Mouse (Mus musculus) forebrain, embryonic 12.5 days (tissue): Measurements from ENCODE around the gene Rbfox1. TPM values are rescaled to one million over a fixed set of nuclear protein-coding genes. Genes with fewer than 3 reads are reported as not detected.

Experiments used
- ATAC-seq: fragments of 200-750 bp; cut with Nextera tagmentation; 2 replicates; pipeline ENCODE4 v1.8.0; 2017; ENCODE audit warnings: moderate TSS enrichment; ENCODE audit not compliant: low FRiP score
- H3K27ac ChIP-seq: fragments of 300-500 bp; sonication (generic); 2 replicates; pipeline ENCODE4 v1.5.1; 2016; ENCODE audit warnings: mild to moderate bottlenecking
- H3K27me3 ChIP-seq: fragments of 300-500 bp; sonication (generic); 2 replicates; pipeline ENCODE4 v1.6.1; 2016; ENCODE audit warnings: mild to moderate bottlenecking
- H3K36me3 ChIP-seq: fragments of 300-500 bp; sonication (generic); replicated peaks from 2 replicates; pipeline ENCODE4 v1.6.1; 2016; ENCODE audit warnings: mild to moderate bottlenecking
- H3K4me1 ChIP-seq: fragments of 300-500 bp; sonication (generic); 2 replicates; pipeline ENCODE4 v1.6.1; 2016
- H3K4me2 ChIP-seq: fragments of 300-500 bp; sonication (generic); 2 replicates; pipeline ENCODE4 v1.6.1; 2016; ENCODE audit warnings: mild to moderate bottlenecking, moderate library complexity
- H3K4me3 ChIP-seq: fragments of 300-500 bp; sonication (generic); replicated peaks from 2 replicates; pipeline ENCODE4 v1.5.1; 2016; ENCODE audit warnings: mild to moderate bottlenecking
- H3K9ac ChIP-seq: fragments of 300-500 bp; sonication (generic); 2 replicates; pipeline ENCODE4 v1.6.1; 2016; ENCODE audit warnings: mild to moderate bottlenecking
- H3K9me3 ChIP-seq: fragments of 300-500 bp; sonication (generic); 2 replicates; pipeline ENCODE4 v1.6.1; 2016
- WGBS: fragments of 180-500 bp; shearing (Covaris S2); methylation state at CpG from one replicate; pipeline ENCODE4 v1.1.7; 2016; 5-methylcytosine and 5-hydroxymethylcytosine counted together
- polyA plus RNA-seq: library from polyadenylated mRNA; unstranded; fragments of >200 nt; fragmentation: Nextera tagmentation; extraction: Ambion mirVana; gene quantifications from 2 replicates; pipeline ENCODE4 v1.2.1, GENCODE M21; 2016

The Rbfox1 gene
- polyA plus RNA-seq, 1 experiment from 2014 or later: 16.2 TPM

DNA sequence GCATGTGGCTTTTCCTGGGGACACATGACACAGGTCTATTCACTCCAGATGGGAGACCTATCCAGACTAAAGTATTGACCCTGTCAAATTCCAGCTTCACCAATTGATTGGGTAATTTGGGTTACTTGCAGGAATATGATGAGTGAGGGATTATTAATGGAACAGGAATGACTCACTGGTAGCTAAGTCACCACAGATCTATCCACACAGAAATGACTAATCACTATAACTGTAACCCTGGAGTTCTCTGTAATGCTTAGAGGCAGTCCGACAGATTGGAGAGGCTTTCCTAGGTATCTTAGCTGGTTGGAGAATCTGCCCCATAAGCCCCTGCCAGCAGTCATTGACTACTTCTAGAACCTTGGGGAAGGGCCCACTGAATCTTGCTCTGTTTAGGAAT lies 827.2 kb downstream of the Rbfox1 start:
- H3K36me3 ChIP-seq: no peaks in the 10 kb centered on the region
- no peak overlapping the region for H3K4me2 ChIP-seq
- no peaks in the 10 kb centered on the region for H3K9me3 ChIP-seq
- no peak overlapping the region for H3K27ac ChIP-seq
- no peaks in the 10 kb centered on the region for H3K4me1 ChIP-seq
- H3K27me3 ChIP-seq: no peaks in the 10 kb centered on the region
- WGBS: 89% methylated on average over 1 of the region's 1 CpGs
- H3K4me3 ChIP-seq: no peak overlapping the region
- no peak overlapping the region for H3K9ac ChIP-seq
- ATAC-seq: no peak

DNA sequence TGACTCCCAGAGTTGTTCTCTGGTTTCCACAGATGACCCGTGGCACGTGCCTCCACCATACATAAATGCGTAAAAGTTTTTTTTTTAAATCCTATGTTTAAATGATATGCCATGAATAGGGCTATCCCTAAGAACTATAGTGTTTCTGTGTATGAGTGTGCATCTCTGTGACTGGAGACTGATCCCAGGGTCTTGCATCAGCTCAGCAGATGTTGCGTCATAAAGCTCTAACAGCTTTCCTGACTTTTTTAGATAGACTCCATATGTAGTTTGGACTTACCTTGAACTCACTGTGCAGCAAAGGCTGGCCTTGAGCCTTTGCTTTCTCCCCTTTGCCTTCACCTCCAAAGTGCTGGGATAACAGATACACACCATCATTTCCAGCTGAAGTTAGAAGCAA lies 830.1 kb downstream of the Rbfox1 start:
- ATAC-seq: no peak
- 95% methylated on average over 4 of the region's 4 CpGs for WGBS

DNA sequence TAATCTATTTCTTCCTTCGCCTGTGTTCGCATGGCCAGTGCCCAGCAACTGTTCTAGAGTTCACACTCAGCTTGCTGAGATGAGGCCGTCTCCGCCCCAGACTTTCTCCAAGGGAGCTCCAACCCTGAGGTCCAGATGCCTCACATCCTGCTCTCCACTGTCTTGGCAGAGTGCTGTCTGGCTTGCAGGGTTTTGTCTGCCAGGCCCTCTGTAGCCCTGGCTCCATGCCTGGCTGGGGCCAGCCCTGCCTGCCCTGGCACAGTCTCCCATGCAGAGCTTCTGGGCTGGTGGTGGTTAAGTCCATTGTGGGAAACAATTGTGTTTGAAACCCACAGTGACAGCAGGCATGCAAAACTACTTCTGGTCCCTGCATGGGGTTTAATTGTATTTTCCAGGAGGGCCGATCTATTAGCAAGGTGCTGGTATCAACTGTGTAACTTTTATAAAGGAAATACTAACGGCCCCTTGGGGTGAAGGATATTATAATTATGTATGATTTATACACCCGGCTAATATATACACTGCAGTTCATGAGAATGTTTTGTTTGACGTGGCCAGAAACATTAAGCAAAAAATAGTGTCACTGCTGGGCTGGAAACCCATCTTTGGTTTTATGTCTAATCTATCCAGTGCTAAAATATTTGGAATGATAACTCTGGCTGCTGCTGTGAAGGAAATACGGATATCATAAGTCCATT lies 831.2 kb downstream of the Rbfox1 start:
- Histone ChIP-seq H3K27me3 (no peaks in the 10 kb centered on the region), H3K4me1 (no peaks in the 10 kb centered on the region), H3K9ac (no peak overlapping the region), H3K4me3 (no peak overlapping the region), H3K4me2 (no peak overlapping the region), H3K36me3 (no peaks in the 10 kb centered on the region), H3K27ac (no peak overlapping the region), H3K9me3 (no peaks in the 10 kb centered on the region)
- 79% methylated on average over 9 of the region's 9 CpGs for WGBS
- ATAC-seq: no peak

More for the DNA sequence above, 830.1 kb downstream of the Rbfox1 start:
- Histone ChIP-seq H3K27me3 (no peaks in the 10 kb centered on the region), H3K9ac (no peak overlapping the region), H3K36me3 (no peaks in the 10 kb centered on the region), H3K4me1 (no peaks in the 10 kb centered on the region), H3K4me2 (no peak overlapping the region), H3K4me3 (no peak overlapping the region), H3K27ac (no peak overlapping the region), H3K9me3 (no peaks in the 10 kb centered on the region)

DNA sequence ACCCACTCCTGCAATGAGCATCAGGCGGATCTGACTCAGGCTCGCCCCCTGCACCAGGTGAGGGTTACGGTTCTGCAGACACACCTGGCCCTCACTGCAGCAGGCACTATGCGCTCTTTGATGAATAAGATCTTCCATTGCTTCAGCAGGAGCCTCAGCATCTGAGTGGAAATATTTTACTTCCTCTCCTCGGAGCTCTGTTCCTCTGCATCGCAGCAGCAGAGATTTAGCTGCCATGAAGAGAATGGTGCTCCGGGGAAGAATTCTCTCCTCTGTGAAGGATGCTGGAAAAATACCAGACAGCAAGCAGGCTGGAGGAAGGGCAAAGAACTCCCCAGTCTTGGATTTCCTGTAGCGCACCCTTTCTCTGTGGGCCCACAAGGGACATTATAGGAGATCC lies 833.9 kb downstream of the Rbfox1 start:
- H3K4me2 ChIP-seq: no peak overlapping the region
- no peak overlapping the region for H3K4me3 ChIP-seq
- no peaks in the 10 kb centered on the region for H3K27me3 ChIP-seq
- H3K27ac ChIP-seq: no peak overlapping the region
- ATAC-seq: no peak
- H3K4me1 ChIP-seq: no peaks in the 10 kb centered on the region
- no peaks in the 10 kb centered on the region for H3K36me3 ChIP-seq
- H3K9ac ChIP-seq: no peak overlapping the region
- H3K9me3 ChIP-seq: no peaks in the 10 kb centered on the region
- WGBS: 79% methylated on average over 8 of the region's 8 CpGs

DNA sequence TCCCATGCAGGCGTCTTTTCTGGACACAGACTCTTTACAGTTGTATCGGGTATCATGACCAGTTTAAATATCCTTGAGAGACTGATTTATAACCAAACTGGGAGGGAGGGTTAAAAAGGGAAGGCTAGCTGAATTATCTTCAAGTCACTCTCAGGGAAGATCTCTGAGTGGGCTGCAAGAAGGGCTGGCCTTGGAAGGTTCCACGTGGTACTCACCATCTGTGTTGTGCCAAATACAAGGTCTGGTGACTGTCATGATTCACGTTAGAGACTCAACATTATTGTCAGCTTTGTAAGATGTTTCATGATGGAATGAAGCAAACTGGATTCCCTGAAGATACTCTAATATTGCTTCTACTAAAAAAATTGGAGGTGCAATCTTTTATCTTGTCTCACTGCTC lies 847.5 kb downstream of the Rbfox1 start:
- no peak for ATAC-seq
- H3K36me3 ChIP-seq: no peaks in the 10 kb centered on the region
- no peaks in the 10 kb centered on the region for H3K4me1 ChIP-seq
- no peak overlapping the region for H3K4me2 ChIP-seq
- 82% methylated on average over 4 of the region's 4 CpGs for WGBS
- no peaks in the 10 kb centered on the region for H3K27me3 ChIP-seq
- H3K27ac ChIP-seq: no peak overlapping the region
- H3K9me3 ChIP-seq: no peaks in the 10 kb centered on the region
- no peak overlapping the region for H3K4me3 ChIP-seq
- no peak overlapping the region for H3K9ac ChIP-seq

DNA sequence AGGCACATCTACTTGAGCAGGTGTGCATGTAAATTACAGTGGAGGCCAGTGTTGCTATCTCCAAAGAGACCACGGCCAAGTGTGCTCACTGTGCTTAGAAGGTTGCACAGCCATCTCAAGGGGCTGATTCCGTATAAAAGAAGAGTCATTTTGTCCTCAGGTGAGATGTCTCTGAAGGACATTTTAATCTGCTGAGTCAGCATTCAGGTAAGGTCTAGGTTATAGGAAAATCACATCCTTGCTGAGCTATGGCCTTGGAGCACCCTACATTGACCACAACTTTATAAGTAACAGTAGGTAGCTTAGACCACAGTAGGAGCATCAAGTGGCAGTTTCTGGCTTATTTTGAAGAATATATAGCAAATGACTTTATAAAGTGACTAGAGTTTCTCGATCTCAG lies 848.3 kb downstream of the Rbfox1 start:
- Histone ChIP-seq H3K4me3 (no peak overlapping the region), H3K9ac (no peak overlapping the region), H3K27ac (no peak overlapping the region), H3K27me3 (no peaks in the 10 kb centered on the region), H3K36me3 (no peaks in the 10 kb centered on the region), H3K4me1 (no peaks in the 10 kb centered on the region), H3K4me2 (no peak overlapping the region), H3K9me3 (no peaks in the 10 kb centered on the region)
- ATAC-seq: no peak
- WGBS: 88% methylated on average over 3 of the region's 3 CpGs

DNA sequence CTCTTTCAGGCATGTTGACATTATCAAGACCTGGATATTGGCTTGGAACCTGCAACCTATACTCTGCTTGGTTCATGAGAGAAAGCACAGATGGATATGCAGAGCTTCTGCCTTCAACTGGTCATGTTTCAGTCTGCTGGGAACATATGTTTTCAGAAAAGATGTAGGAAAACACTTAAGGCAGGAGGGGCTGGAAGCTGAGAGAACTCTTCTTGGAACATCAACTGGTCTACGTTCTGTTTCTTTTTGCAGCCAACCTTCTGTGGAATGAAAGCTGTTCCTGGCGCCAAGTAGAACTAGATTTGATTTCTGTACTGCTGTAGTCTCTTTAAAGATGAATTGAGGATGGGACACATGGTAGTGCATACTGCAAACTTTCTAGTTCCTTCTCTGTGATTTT lies 851.4 kb downstream of the Rbfox1 start:
- ATAC-seq: no peak
- Histone ChIP-seq H3K4me3 (no peak overlapping the region), H3K4me2 (no peak overlapping the region), H3K9me3 (no peaks in the 10 kb centered on the region), H3K36me3 (no peaks in the 10 kb centered on the region), H3K9ac (no peak overlapping the region), H3K4me1 (no peaks in the 10 kb centered on the region), H3K27ac (no peak overlapping the region), H3K27me3 (no peaks in the 10 kb centered on the region)
- WGBS: 74% methylated on average over 2 of the region's 2 CpGs

DNA sequence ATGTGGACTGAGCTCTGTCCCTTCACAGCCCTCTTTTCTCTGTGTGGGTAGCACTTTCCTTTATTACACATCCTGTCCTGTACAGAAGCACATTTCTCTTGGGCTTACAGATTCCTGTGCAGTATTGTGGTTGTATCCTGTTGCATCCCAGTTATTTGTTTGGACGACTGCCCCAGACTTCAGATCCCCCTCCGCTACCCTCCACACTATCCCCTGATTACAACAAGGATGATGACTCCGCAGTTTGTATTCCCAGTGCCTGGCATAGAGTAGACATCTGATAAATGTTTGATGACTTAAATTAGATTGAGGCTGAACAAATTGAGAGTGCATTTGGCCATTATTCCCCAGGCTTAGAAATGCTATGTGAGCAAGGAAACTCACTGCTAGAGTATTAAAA lies 851.8 kb downstream of the Rbfox1 start:
- no peak overlapping the region for H3K9ac ChIP-seq
- no peaks in the 10 kb centered on the region for H3K36me3 ChIP-seq
- no peak overlapping the region for H3K4me2 ChIP-seq
- no peaks in the 10 kb centered on the region for H3K9me3 ChIP-seq
- H3K4me3 ChIP-seq: no peak overlapping the region
- no peaks in the 10 kb centered on the region for H3K27me3 ChIP-seq
- no peak for ATAC-seq
- H3K27ac ChIP-seq: no peak overlapping the region
- H3K4me1 ChIP-seq: no peaks in the 10 kb centered on the region
- 86% methylated on average over 3 of the region's 3 CpGs for WGBS

DNA sequence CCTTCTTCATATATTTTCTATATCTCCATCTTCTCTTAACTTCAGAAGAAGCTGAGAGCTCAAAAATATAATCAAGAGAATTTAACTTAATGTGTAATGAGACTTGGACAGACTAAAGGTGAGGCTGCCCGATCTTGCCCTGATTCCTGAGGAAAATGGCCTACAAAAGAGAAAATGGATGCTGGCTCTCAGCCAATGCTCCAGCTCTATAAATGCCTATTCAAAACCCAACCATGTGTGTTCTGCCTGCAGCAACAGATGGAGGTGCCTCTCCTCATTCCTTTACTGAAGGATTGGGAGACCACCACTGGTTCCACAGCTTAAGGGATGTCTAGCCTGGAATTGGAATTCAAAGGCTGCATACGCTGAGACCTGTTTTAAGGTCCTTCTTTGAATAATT lies 861.0 kb downstream of the Rbfox1 start:
- H3K27me3 ChIP-seq: no peaks in the 10 kb centered on the region
- no peaks in the 10 kb centered on the region for H3K4me1 ChIP-seq
- H3K4me2 ChIP-seq: no peak overlapping the region
- H3K4me3 ChIP-seq: no peak overlapping the region
- H3K36me3 ChIP-seq: no peaks in the 10 kb centered on the region
- no peaks in the 10 kb centered on the region for H3K9me3 ChIP-seq
- no peak overlapping the region for H3K9ac ChIP-seq
- no peak for ATAC-seq
- WGBS: 69% methylated on average over 2 of the region's 2 CpGs
- H3K27ac ChIP-seq: no peak overlapping the region

DNA sequence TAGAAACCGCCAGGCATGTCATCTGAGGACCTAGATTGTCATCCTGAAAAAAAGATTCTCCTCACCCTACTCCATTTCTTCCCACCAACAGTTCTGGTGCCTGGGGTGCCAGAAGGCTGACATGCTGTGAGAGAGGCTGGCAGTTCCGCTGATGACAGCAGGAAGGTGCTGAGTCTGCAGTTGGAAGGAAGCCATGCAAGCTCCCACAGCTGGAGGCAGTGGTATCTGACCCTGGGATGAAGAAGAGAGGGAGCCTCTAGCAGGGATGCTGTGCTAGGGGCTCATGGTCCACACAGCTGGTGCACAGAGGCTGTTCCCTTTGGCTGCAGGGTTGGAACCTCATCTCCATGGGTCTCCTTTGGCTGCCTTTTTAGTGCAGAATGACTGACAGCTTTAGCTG lies 865.3 kb downstream of the Rbfox1 start:
- H3K9me3 ChIP-seq: no peaks in the 10 kb centered on the region
- no peaks in the 10 kb centered on the region for H3K36me3 ChIP-seq
- H3K27ac ChIP-seq: no peak overlapping the region
- no peaks in the 10 kb centered on the region for H3K27me3 ChIP-seq
- no peak overlapping the region for H3K4me3 ChIP-seq
- no peak for ATAC-seq
- H3K9ac ChIP-seq: no peak overlapping the region
- H3K4me2 ChIP-seq: no peak overlapping the region
- 79% methylated on average over 2 of the region's 2 CpGs for WGBS
- H3K4me1 ChIP-seq: no peaks in the 10 kb centered on the region

DNA sequence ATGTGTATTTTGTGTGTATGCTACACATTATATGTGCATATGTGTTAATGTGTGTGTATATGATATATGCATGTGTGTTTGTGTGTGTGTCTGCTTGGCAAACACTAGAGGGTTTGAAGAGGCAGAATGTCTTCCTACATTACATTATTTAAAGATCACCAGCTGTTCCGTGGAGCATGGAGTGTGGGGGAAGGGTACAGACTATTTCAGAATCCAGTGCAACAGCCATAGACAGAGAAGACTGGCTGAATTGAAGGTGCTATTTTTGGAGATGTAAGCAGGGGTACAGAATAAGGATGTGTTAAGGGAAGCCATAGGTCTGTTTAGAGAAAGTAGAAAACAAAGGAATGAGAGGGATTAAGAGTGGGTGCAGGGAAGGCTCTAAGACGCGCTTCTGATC lies 869.7 kb downstream of the Rbfox1 start:
- Histone ChIP-seq H3K9ac (no peak overlapping the region), H3K4me2 (no peak overlapping the region), H3K9me3 (no peaks in the 10 kb centered on the region), H3K27ac (no peak overlapping the region), H3K4me1 (no peaks in the 10 kb centered on the region), H3K36me3 (no peaks in the 10 kb centered on the region), H3K27me3 (no peaks in the 10 kb centered on the region), H3K4me3 (no peak overlapping the region)
- ATAC-seq: no peak
- WGBS: 61% methylated on average over 3 of the region's 3 CpGs

DNA sequence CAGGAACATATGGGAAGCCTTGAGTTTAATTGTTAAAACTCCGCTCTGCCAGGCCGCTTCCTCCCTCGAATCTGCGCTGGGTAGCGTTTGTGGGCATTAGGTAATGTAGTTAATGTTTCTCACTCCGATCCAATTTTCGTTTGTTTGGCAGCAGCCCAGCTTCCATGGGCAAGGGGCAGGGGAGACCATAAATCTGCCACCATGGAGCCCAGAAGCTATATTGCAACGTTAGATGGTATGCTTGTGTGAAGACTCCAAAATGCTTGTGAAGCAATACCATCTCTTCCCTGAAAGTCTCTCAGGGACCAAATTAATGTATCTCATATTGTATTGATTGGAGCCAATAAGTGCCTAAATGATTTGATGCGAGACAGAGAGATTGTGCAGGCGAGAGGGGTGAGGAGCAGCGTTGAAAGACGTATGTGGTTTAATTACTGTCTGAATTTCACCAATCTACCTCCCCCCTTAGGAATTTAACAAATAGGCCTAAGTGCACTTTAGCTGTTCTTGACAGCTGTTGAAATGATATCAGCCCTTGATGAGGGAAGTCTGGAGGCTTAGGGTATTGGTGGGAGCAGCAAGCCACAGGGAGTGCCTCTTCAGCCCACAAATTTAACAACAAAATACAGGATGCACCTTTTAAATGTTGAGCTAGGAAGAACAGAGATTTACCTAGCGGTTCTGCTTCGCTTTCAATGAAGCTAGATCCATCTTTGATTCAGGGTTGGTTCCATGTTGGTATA lies 884.5 kb downstream of the Rbfox1 start:
- H3K4me2 ChIP-seq: no peak overlapping the region
- no peak overlapping the region for H3K27ac ChIP-seq
- no peaks in the 10 kb centered on the region for H3K36me3 ChIP-seq
- no peak overlapping the region for H3K9ac ChIP-seq
- 74% methylated on average over 14 of the region's 14 CpGs for WGBS
- H3K9me3 ChIP-seq: no peaks in the 10 kb centered on the region
- H3K27me3 ChIP-seq: no peaks in the 10 kb centered on the region
- no peak for ATAC-seq
- H3K4me1 ChIP-seq: peaks cover 7% of the 10 kb centered on the region; the same call in 1 of the 2 replicates
- no peak overlapping the region for H3K4me3 ChIP-seq
